Mouse (Mus musculus) hindbrain, embryonic 14.5 days (tissue): Measurements from ENCODE around the gene Glod4. TPM values are rescaled to one million over a fixed set of nuclear protein-coding genes. Genes with fewer than 3 reads are reported as not detected.
A peak's percentile ranks its signal among the peaks of the same experiment; 100 is the strongest.

Experiments used
- ATAC-seq: fragments of 200-750 bp; cut with Nextera tagmentation; 2 replicates; pipeline ENCODE4 v1.8.0; 2017; ENCODE audit warnings: moderate number of reproducible peaks, mild to moderate bottlenecking, moderate TSS enrichment, moderate library complexity; ENCODE audit not compliant: low FRiP score
- DNase-seq: peaks from one replicate; pipeline ENCODE4 v3.0.0-alpha.2; 2015; ENCODE audit warnings: low spot score
- H3K27ac ChIP-seq: fragments of 300-500 bp; sonication (generic); 2 replicates; pipeline ENCODE4 v1.5.1; 2014; ENCODE audit warnings: mild to moderate bottlenecking, moderate library complexity
- H3K27me3 ChIP-seq: fragments of 300-500 bp; sonication (generic); 2 replicates; pipeline ENCODE4 v1.6.1; 2014; ENCODE audit warnings: mild to moderate bottlenecking, low read length, mixed read lengths; ENCODE audit not compliant: control insufficient read depth, insufficient read depth
- H3K36me3 ChIP-seq: fragments of 300-500 bp; sonication (generic); replicated peaks from 2 replicates; pipeline ENCODE4 v1.6.1; 2014; ENCODE audit not compliant: control insufficient read depth, insufficient read depth
- H3K4me1 ChIP-seq: fragments of 300-500 bp; sonication (generic); replicated peaks from 2 replicates; pipeline ENCODE4 v1.6.1; 2014; ENCODE audit warnings: antibody characterized with exemption, low read length, mixed read lengths; ENCODE audit not compliant: control insufficient read depth, insufficient read depth
- H3K4me2 ChIP-seq: fragments of 300-500 bp; sonication (generic); replicated peaks from 2 replicates; pipeline ENCODE4 v1.6.1; 2014; ENCODE audit warnings: mild to moderate bottlenecking, moderate library complexity
- H3K4me3 ChIP-seq: fragments of 300-500 bp; sonication (generic); replicated peaks from 2 replicates; pipeline ENCODE4 v1.5.1; 2014; ENCODE audit warnings: mild to moderate bottlenecking, low read length
- H3K9ac ChIP-seq: fragments of 300-500 bp; sonication (generic); 2 replicates; pipeline ENCODE4 v1.6.1; 2014
- H3K9me3 ChIP-seq: fragments of 300-500 bp; sonication (generic); 2 replicates; pipeline ENCODE4 v1.6.1; 2016; ENCODE audit warnings: low read length; ENCODE audit not compliant: control insufficient read depth
- WGBS: fragments of 180-500 bp; shearing (Covaris S2); extraction: QIAGEN DNeasy Blood & Tissue Kit; methylation state at CpG from one replicate; pipeline ENCODE4 v1.1.7; 2014; 5-methylcytosine and 5-hydroxymethylcytosine counted together
- polyA plus RNA-seq: library from polyadenylated mRNA; unstranded; fragments of >200 nt; fragmentation: Nextera tagmentation; extraction: Ambion mirVana; gene quantifications from 2 replicates; pipeline ENCODE4 v1.2.1, GENCODE M21; 2014

The Glod4 gene
- polyA plus RNA-seq, 1 experiment from 2014 or later, result 127 TPM

GRCm38 (mm10) chr11:76167079-76167765 is 76.3 kb downstream of the Glod4 start:
- no peaks in the 10 kb centered on the region for H3K4me1 ChIP-seq
- 32% methylated on average over 5 of the region's 5 CpGs for WGBS
- peaks cover 31% of the 10 kb centered on the region for H3K36me3 ChIP-seq
- H3K9ac ChIP-seq, result no peak overlapping the region
- no peak overlapping the region for H3K4me2 ChIP-seq
- H3K27ac ChIP-seq, result no peak overlapping the region
- ATAC-seq (no peak), DNase-seq (peak; percentile 91)
- H3K4me3 ChIP-seq, result no peak overlapping the region
- no peaks in the 10 kb centered on the region for H3K27me3 ChIP-seq
- H3K9me3 ChIP-seq, result no peaks in the 10 kb centered on the region

- Histone ChIP-seq H3K4me2 (no peak overlapping the region), H3K9ac (no peak overlapping the region; the same call in 1 of the 2 replicates), H3K27ac (no peak overlapping the region), H3K9me3 (no peaks in the 10 kb centered on the region), H3K4me3 (no peak overlapping the region), H3K4me1 (no peaks in the 10 kb centered on the region), H3K27me3 (no peaks in the 10 kb centered on the region), H3K36me3 (peaks cover 27% of the 10 kb centered on the region)
- DNase-seq (no peak), ATAC-seq (no peak)
- WGBS, result 98% methylated on average over 4 of the region's 4 CpGs
These were observed 76.9 kb downstream of the Glod4 start for GRCm38 (mm10) chr11:76166657-76167056.

- H3K9me3 ChIP-seq, result no peaks in the 10 kb centered on the region
- WGBS, result 78% methylated on average over 6 of the region's 6 CpGs
- no peaks in the 10 kb centered on the region for H3K27me3 ChIP-seq
- H3K4me2 ChIP-seq, result no peak overlapping the region
- DNase-seq, result no peak
- peaks cover 80% of the 10 kb centered on the region for H3K36me3 ChIP-seq
- no peaks in the 10 kb centered on the region for H3K4me1 ChIP-seq
- no peak overlapping the region for H3K9ac ChIP-seq
- no peak overlapping the region for H3K27ac ChIP-seq
- H3K4me3 ChIP-seq, result no peak overlapping the region
- ATAC-seq, result no peak
These were observed 83.3 kb downstream of the Glod4 start for GRCm38 (mm10) chr11:76160251-76160650.

DNA sequence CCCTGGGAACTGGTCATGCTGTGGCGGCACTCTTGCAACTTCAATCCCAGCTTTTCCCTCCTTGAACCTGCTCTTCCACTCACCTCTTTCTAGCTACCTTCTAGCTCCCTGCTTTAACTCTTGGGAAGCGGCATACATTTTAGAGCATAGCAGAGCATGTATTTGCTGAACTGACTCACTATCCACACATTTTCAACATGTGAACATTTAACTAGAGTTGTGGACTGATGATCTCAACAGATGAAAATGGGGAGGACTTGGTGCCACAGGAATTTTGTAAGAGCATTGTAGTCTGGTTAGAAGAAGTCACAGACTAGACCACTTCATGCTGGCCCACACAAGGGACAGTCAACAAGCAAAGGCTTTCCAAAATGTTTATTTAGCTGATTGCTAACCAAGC is 85.2 kb downstream of the Glod4 start:
- 91% methylated on average over 2 of the region's 2 CpGs for WGBS
- H3K9ac ChIP-seq, result no peak overlapping the region
- no peak overlapping the region for H3K27ac ChIP-seq
- ATAC-seq (no peak), DNase-seq (no peak)
- no peaks in the 10 kb centered on the region for H3K4me1 ChIP-seq
- peaks cover 88% of the 10 kb centered on the region for H3K36me3 ChIP-seq
- H3K4me2 ChIP-seq, result no peak overlapping the region
- no peaks in the 10 kb centered on the region for H3K27me3 ChIP-seq
- H3K4me3 ChIP-seq, result no peak overlapping the region
- no peaks in the 10 kb centered on the region for H3K9me3 ChIP-seq

DNA sequence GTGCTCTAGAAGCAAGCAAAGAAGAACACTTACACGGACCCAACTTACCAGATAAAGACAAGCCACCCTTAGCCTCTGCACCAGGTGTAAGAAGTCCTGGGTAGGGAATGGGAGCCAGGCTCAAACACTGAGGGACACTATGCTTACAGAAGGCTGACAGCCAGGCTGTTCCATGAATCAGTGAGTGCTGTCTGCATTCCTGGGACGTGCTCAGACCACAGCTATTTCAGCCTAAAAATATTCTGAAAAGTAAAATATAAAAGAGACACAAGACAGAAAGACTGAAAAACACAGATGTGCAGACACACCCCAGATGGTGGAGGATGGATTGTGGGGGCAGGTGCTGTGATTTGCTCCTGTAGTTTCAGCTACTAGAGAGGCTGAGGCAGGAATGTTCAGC is 88.7 kb downstream of the Glod4 start:
- Histone ChIP-seq H3K27me3 (no peaks in the 10 kb centered on the region), H3K27ac (no peak overlapping the region), H3K9me3 (no peaks in the 10 kb centered on the region), H3K4me2 (no peak overlapping the region), H3K4me3 (no peak overlapping the region), H3K9ac (no peak overlapping the region), H3K36me3 (peaks cover 67% of the 10 kb centered on the region), H3K4me1 (no peaks in the 10 kb centered on the region)
- ATAC-seq (no peak), DNase-seq (no peak)
- WGBS, result 90% methylated on average over 2 of the region's 2 CpGs

- 95% methylated on average over 2 of the region's 2 CpGs for WGBS
- Histone ChIP-seq H3K4me1 (no peaks in the 10 kb centered on the region), H3K27ac (no peak overlapping the region), H3K9me3 (no peaks in the 10 kb centered on the region), H3K9ac (no peak overlapping the region), H3K4me2 (no peak overlapping the region), H3K4me3 (no peak overlapping the region), H3K36me3 (peaks cover 62% of the 10 kb centered on the region), H3K27me3 (no peaks in the 10 kb centered on the region)
- no peak for ATAC-seq
- DNase-seq, result no peak
These were observed 89.3 kb downstream of the Glod4 start for GRCm38 (mm10) chr11:76154200-76154599.

DNA sequence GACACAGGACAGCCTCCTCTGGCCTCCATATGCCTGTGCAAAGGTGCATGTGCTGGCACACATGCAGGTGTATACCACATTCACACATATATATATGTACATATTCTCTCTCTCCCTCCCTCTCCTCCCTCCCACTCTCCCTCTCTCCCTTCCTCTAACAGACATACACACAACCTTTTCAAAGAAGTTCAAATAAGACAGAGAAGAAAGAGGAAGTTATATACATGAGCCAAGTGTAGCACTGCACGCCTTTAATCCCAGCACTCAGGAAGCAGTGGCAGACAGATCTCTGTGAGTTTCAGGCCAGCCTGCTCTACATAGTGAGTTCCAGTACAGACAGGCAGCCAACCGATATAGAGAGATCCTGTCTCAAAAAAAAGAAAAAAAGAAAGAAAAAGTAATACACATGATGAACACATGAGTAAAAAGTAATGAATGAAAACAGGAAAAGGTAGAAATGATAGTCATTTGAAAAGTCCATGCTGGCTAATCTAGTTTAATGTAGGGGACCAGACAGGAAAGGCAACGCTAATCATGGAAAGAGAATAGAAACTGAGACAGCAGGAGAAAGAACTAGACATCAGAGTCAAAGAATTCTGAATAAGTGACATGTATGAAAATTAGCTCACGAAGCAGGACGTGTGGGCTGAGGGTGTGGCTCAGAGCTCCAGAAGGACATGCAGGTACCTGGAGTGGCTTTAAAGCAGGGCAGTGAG is 90.1 kb downstream of the Glod4 start:
- Histone ChIP-seq H3K9ac (no peak overlapping the region), H3K27ac (no peak overlapping the region), H3K36me3 (peaks cover 54% of the 10 kb centered on the region), H3K4me3 (no peak overlapping the region), H3K27me3 (no peaks in the 10 kb centered on the region), H3K9me3 (no peaks in the 10 kb centered on the region), H3K4me2 (no peak overlapping the region), H3K4me1 (peaks cover 1% of the 10 kb centered on the region)
- WGBS, result 93% methylated on average over 5 of the region's 5 CpGs
- ATAC-seq, result no peak
- DNase-seq, result no peak

- Histone ChIP-seq H3K9me3 (no peaks in the 10 kb centered on the region), H3K27me3 (no peaks in the 10 kb centered on the region), H3K36me3 (peaks cover 32% of the 10 kb centered on the region), H3K27ac (no peak overlapping the region), H3K4me2 (no peak overlapping the region), H3K9ac (no peak overlapping the region), H3K4me3 (no peak overlapping the region), H3K4me1 (peaks cover 12% of the 10 kb centered on the region)
- 75% methylated on average over 4 of the region's 4 CpGs for WGBS
- ATAC-seq (no peak), DNase-seq (no peak)
These were observed 92.5 kb downstream of the Glod4 start for GRCm38 (mm10) chr11:76150980-76151379.

DNA sequence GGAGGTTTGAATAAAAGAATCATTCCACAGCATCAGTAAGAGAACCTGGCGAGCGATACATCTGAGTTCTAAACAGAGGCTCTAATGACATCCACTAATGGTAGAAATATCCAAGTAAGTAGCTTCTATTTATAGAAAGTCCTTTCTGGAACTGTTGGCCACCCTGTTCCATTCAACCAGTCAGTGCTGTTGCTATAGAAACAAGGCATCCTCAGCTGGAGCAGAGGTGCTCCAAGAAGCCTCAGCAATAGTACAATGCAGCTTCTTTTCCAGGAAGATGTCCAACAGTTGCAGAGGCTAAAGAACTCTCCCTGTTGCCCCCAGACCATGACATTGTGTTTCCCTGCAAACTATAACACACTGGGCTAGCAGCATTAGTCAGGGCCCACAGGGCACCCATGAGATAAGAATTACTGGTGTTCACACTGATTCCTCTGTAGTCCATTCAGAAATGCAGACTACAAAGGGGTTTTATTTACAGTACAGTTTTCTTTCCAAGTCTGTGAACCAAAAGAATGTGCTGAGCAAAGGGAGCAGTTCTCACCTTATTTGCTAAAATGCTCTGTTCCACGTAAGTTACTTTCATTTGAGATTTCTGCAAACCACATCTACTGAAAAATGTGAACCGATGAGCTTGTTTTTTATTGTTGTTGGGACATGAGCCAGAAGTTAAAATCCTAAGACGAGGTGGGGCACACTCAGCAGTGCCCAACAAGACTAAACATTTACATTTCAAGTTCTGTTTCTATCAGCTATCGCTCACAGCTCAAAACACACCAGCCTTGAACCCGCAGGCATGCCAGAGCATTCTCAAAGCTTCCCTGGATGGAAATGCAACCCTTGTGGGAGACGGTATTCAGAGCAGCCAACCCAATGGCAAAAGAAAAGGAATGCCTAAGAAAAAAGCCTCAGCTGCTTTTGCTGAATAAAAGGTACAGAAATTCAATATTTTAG is 95.2 kb downstream of the Glod4 start:
- H3K9me3 ChIP-seq, result no peaks in the 10 kb centered on the region
- H3K36me3 ChIP-seq, result peaks cover 12% of the 10 kb centered on the region
- peak overlapping the region; percentile 39 for H3K27ac ChIP-seq
- no peak overlapping the region for H3K4me3 ChIP-seq
- H3K9ac ChIP-seq, result no peak overlapping the region
- DNase-seq (no peak), ATAC-seq (0 out of 2 replicates have a peak, but pooled peaks have one; percentile 11)
- H3K27me3 ChIP-seq, result no peaks in the 10 kb centered on the region
- peaks cover 12% of the 10 kb centered on the region for H3K4me1 ChIP-seq
- 73% methylated on average over 8 of the region's 8 CpGs for WGBS
- H3K4me2 ChIP-seq, result no peak overlapping the region
